Mouse (Mus musculus) ES-E14 (cell line): ENCODE data around the gene 1700001P01Rik.

ENCODE experiments used
- CHD2 ChIP-seq: IDR thresholded peaks from 2 replicates; pipeline ENCODE4 v1.6.1; 2014; ENCODE audit warnings: mild to moderate bottlenecking, low read depth, low read length, inconsistent platforms
- HCFC1 ChIP-seq: IDR thresholded peaks from 2 replicates; pipeline ENCODE4 v1.6.1; 2012; ENCODE audit warnings: low read length, inconsistent platforms, borderline replicate concordance; ENCODE audit not compliant: insufficient read depth
- MAFK ChIP-seq: IDR thresholded peaks from 2 replicates; pipeline ENCODE4 v1.6.1; 2014; ENCODE audit warnings: mild to moderate bottlenecking, low read depth, low read length, inconsistent platforms; ENCODE audit not compliant: insufficient read depth
- ZC3H11A ChIP-seq: IDR thresholded peaks from 2 replicates; pipeline ENCODE4 v1.6.1; 2012; ENCODE audit warnings: low read depth, mild to moderate bottlenecking, inconsistent platforms, low read length, borderline replicate concordance
- ZNF384 ChIP-seq: IDR thresholded peaks from 2 replicates; pipeline ENCODE4 v1.6.1; 2012; ENCODE audit warnings: low read depth, low read length, inconsistent platforms

- TF ChIP-seq CHD2 (no peak), ZNF384 (no peak), ZC3H11A (no peak), HCFC1 (no peak), MAFK (no peak)
These were observed 6.0 kb downstream of the 1700001P01Rik start for GRCm38 (mm10) chr11:97769704-97770103.
